Mouse (Mus musculus) kidney, adult 2 months (tissue): ENCODE measurements around the gene Zfp518b.

Source experiments
- CTCF ChIP-seq: fragments of 200-500 bp; conservative IDR thresholded peaks from 2 replicates; pipeline ENCODE4 v1.5.1; 2011; ENCODE audit warnings: low read depth, mild to moderate bottlenecking, control low read depth, low read length, moderate library complexity, mixed read lengths; ENCODE audit not compliant: insufficient read depth, insufficient read length
- POLR2A ChIP-seq: fragments of 200-500 bp; IDR thresholded peaks from one replicate; pipeline ENCODE4 v1.6.1; 2011; ENCODE audit warnings: low read depth, low read length, control low read depth

DNA sequence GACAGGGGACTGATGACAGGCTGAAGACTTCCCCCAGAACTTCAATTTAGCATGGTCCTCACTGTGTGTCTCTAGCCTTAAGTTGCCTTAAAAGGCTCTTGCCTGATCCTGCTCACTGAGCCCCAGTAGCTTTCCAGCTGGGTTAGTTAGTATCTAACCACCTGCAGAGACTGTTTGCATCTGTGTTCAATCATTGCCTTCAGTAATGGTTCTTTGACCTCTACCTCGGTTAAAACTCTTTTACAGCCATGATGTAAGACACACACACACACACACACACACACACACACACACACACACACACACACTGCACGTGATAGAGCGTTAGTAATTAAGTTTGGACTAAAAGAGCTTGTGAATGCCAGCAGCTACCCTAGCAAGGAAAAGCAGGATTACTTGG lies 57.7 kb downstream of the Zfp518b start:
- TF ChIP-seq POLR2A (no peak), CTCF (no peak)
